Mouse (Mus musculus): ENCODE results near the gene Arl8b.

Gene Arl8b

GRCm38 (mm10) chr6:108782526-108783183 lies at the start of gene Arl8b:
Gene Arl8b, plus strand, starts transcription at chr6:108783099.
- peak; percentile 95 to 96 for DNase-seq

GRCm38 (mm10) chr6:108735910-108736750 lies 46.8 kb upstream of the Arl8b start:
- DNase-seq, result peak; percentile 62

GRCm38 (mm10) chr6:108738463-108739203 lies 44.3 kb upstream of the Arl8b start:
- no peak for DNase-seq

GRCm38 (mm10) chr6:108740579-108740978 lies 42.3 kb upstream of the Arl8b start:
- no peak for DNase-seq

GRCm38 (mm10) chr6:108743730-108744129 lies 39.2 kb upstream of the Arl8b start:
- DNase-seq, result no peak

- no peak for DNase-seq
These were observed 31.6 kb upstream of the Arl8b start for GRCm38 (mm10) chr6:108751324-108751723.

GRCm38 (mm10) chr6:108752395-108752794 lies 30.5 kb upstream of the Arl8b start:
- no peak for DNase-seq

- DNase-seq, result no peak
These were observed 29.4 kb upstream of the Arl8b start for GRCm38 (mm10) chr6:108753536-108753935.

- DNase-seq, result no peak
These were observed 28.5 kb upstream of the Arl8b start for GRCm38 (mm10) chr6:108754376-108754775.

GRCm38 (mm10) chr6:108755936-108756335 lies 27.0 kb upstream of the Arl8b start:
- no peak for DNase-seq

- DNase-seq, result no peak
These were observed 23.8 kb upstream of the Arl8b start for GRCm38 (mm10) chr6:108758997-108759697.

- DNase-seq, result no peak
These were observed 23.2 kb upstream of the Arl8b start for GRCm38 (mm10) chr6:108759698-108760039.

GRCm38 (mm10) chr6:108770880-108771279 lies 12.0 kb upstream of the Arl8b start:
- no peak for DNase-seq

GRCm38 (mm10) chr6:108772913-108773312 lies 10.0 kb upstream of the Arl8b start:
- peak; percentile 76 to 81 for DNase-seq

GRCm38 (mm10) chr6:108773480-108773879 lies 9.4 kb upstream of the Arl8b start:
- DNase-seq, result no peak

GRCm38 (mm10) chr6:108776274-108776673 lies 6.6 kb upstream of the Arl8b start:
- DNase-seq, result no peak

- no peak for DNase-seq
These were observed 5.2 kb upstream of the Arl8b start for GRCm38 (mm10) chr6:108777560-108778287.

- DNase-seq, result no peak
These were observed 4.5 kb upstream of the Arl8b start for GRCm38 (mm10) chr6:108778399-108778798.

- DNase-seq, result no peak
These were observed 1.0 kb upstream of the Arl8b start for GRCm38 (mm10) chr6:108781865-108782264.

- DNase-seq, result no peak
These were observed 434 bp downstream of the Arl8b start for GRCm38 (mm10) chr6:108783184-108783881.

- no peak for DNase-seq
These were observed 1.2 kb downstream of the Arl8b start for GRCm38 (mm10) chr6:108784056-108784455.

GRCm38 (mm10) chr6:108784796-108785195 lies 1.9 kb downstream of the Arl8b start:
- DNase-seq, result no peak

Data from thymus, postnatal 36 days (tissue).